23 mouse cellular contexts compared by ENCODE assay signal in genomic region chr15:83784772-83785171, GRCm38 (mm10). TPM values are rescaled to one million over a fixed set of nuclear protein-coding genes. Genes with fewer than 3 reads are reported as not detected.
A peak's percentile ranks its signal among the peaks of the same experiment; 100 is the strongest.
DNase-seq lines count a peak whose midpoint lies in the region; ATAC-seq and TF ChIP-seq lines count a peak whose summit lies in the region.
"Had no signal": no experiment of that assay in that cellular context is flagged by ENCODE, and none has a peak within 500 bp of the region (broad histone marks: within the 10 kb centered on the region; RNA-seq: fewer than 3 reads in every experiment).

No protein-coding gene starts in this region.

- no peak for TF ChIP-seq POLR2A in lung, adult 2 months (IDR thresholded peaks at IDR 0.05; ENCODE audit: borderline replicate concordance, extremely low read depth, low read depth, low read length)

- H3K9me3 ChIP-seq in forebrain, embryonic 13.5 days (replicated peaks) = no peaks in the 10 kb centered on the region
- H3K9me3 ChIP-seq in forebrain, embryonic 10.5 days = no peaks in the 10 kb centered on the region
- H3K9me3 ChIP-seq in lung, embryonic 14.5 days (ENCODE audit: low read depth, low read length) = no peaks in the 10 kb centered on the region
- H3K9me3 ChIP-seq: heart, embryonic 13.5 days; hindbrain, embryonic 13.5 days; liver, embryonic 15.5 days; megakaryocyte, embryonic 14.5 days; midbrain, embryonic 15.5 days; neural tube, embryonic 15.5 days had no signal

- WGBS in forebrain, embryonic 13.5 days = 67% methylated on average over 9 of the region's 9 CpGs
- 76% methylated on average over 9 of the region's 9 CpGs for whole genome bisulfite sequencing in forebrain, embryonic 10.5 days
- 55% methylated on average over 9 of the region's 9 CpGs for WGBS in lung, embryonic 14.5 days
- 54% methylated on average over 9 of the region's 9 CpGs for WGBS in lung, adult 2 months

- peak overlapping the region; percentile 39 for H3K4me2 ChIP-seq in forebrain, embryonic 13.5 days
- no peak overlapping the region for H3K4me2 ChIP-seq in lung, embryonic 14.5 days
- H3K4me2 ChIP-seq: heart, embryonic 13.5 days; hindbrain, embryonic 13.5 days; liver, embryonic 15.5 days; midbrain, embryonic 15.5 days; neural tube, embryonic 15.5 days had no signal

- H3K27ac ChIP-seq in forebrain, embryonic 13.5 days = 0 out of 2 replicates have a peak overlapping the region, but pooled peaks have one; percentile 1
- no peak overlapping the region for H3K27ac ChIP-seq in forebrain, embryonic 10.5 days
- no peak overlapping the region for H3K27ac ChIP-seq in lung, embryonic 14.5 days (ENCODE audit: low read depth)
- H3K27ac ChIP-seq: heart, embryonic 13.5 days; hindbrain, embryonic 13.5 days; liver, embryonic 15.5 days; midbrain, embryonic 15.5 days; neural tube, embryonic 15.5 days had no signal

- no peak overlapping the region for H3K9ac ChIP-seq in forebrain, embryonic 13.5 days
- no peak overlapping the region for H3K9ac ChIP-seq in lung, embryonic 14.5 days
- H3K9ac ChIP-seq: heart, embryonic 13.5 days; hindbrain, embryonic 13.5 days; liver, embryonic 15.5 days; midbrain, embryonic 15.5 days; neural tube, embryonic 15.5 days had no signal

- ATAC-seq in forebrain, embryonic 13.5 days = no peak
- ATAC-seq in lung, embryonic 14.5 days (ENCODE audit: insufficient read depth) = no peak
- ATAC-seq in megakaryocyte-erythroid progenitor cell, adult 5-6 weeks (replicated peaks; ENCODE audit: low FRiP score, low TSS enrichment, poor library complexity, severe bottlenecking) = no peak
- ATAC-seq: midbrain, embryonic 15.5 days had no signal

- TF ChIP-seq CTCF in lung, embryonic 14.5 days (IDR thresholded peaks at IDR 0.05; ENCODE audit: low read depth) = no peak
- no peak for TF ChIP-seq CTCF in lung, adult 2 months (IDR thresholded peaks at IDR 0.05; ENCODE audit: insufficient read depth, low read length)

- H3K27me3 ChIP-seq in forebrain, embryonic 13.5 days = no peaks in the 10 kb centered on the region
- H3K27me3 ChIP-seq in forebrain, embryonic 10.5 days (ENCODE audit: poor library complexity, severe bottlenecking) = peaks cover 36% of the 10 kb centered on the region
- H3K27me3 ChIP-seq in lung, embryonic 14.5 days (ENCODE audit: insufficient read depth, low read length) = peaks cover 32% of the 10 kb centered on the region
- H3K27me3 ChIP-seq: midbrain, embryonic 15.5 days; neural tube, embryonic 15.5 days had no signal

- no peak overlapping the region for H3K4me3 ChIP-seq in forebrain, embryonic 13.5 days
- H3K4me3 ChIP-seq in forebrain, embryonic 10.5 days = no peak overlapping the region
- no peak overlapping the region for H3K4me3 ChIP-seq in lung, embryonic 14.5 days (ENCODE audit: low read depth, low read length)
- no peak overlapping the region for H3K4me3 ChIP-seq in lung, adult 2 months (replicated peaks; ENCODE audit: extremely low read depth, low read depth, low read length)
- H3K4me3 ChIP-seq: heart, embryonic 13.5 days; hindbrain, embryonic 13.5 days; liver, embryonic 15.5 days; megakaryocyte, embryonic 14.5 days; midbrain, embryonic 15.5 days; neural tube, embryonic 15.5 days had no signal

- no peak for DNase-seq in forebrain, embryonic 10.5 days (ENCODE audit: extremely low spot score, low spot score)
- peak; percentile 21 for DNase-seq in lung, embryonic 14.5 days
- DNase-seq in lung, adult 2 months = no peak
- DNase-seq in right cerebral cortex, adult 2 months (ENCODE audit: low spot score in 2 of 2) = peak; percentile 80 to 84
- DNase-seq in kidney, adult 8-10 months = no peak
- DNase-seq in embryo, embryonic 10.5 days (ENCODE audit: low spot score) = no peak
- DNase-seq: adrenal gland, adult 8-10 months; cerebellum, postnatal 25 days; gastrocnemius, postnatal 10 days; heart, adult 11 months; kidney, adult 9 months; kidney, postnatal 36 days; lung, postnatal 10 days; thymus, adult 18-20 months had no signal

- H3K4me1 ChIP-seq in forebrain, embryonic 13.5 days = peaks cover 53% of the 10 kb centered on the region
- peaks cover 51% of the 10 kb centered on the region for H3K4me1 ChIP-seq in forebrain, embryonic 10.5 days
- no peaks in the 10 kb centered on the region for H3K4me1 ChIP-seq in lung, embryonic 14.5 days (ENCODE audit: insufficient read depth)
- no peaks in the 10 kb centered on the region for H3K4me1 ChIP-seq in lung, adult 2 months (ENCODE audit: control insufficient read depth, insufficient read depth, low read length)
- H3K4me1 ChIP-seq: liver, embryonic 15.5 days; megakaryocyte, embryonic 14.5 days had no signal

- H3K36me3 ChIP-seq in forebrain, embryonic 13.5 days (ENCODE audit: poor library complexity, severe bottlenecking) = no peaks in the 10 kb centered on the region
- H3K36me3 ChIP-seq in forebrain, embryonic 10.5 days (replicated peaks) = peaks cover 3% of the 10 kb centered on the region; the same call in 1 of the 2 replicates
- H3K36me3 ChIP-seq in lung, embryonic 14.5 days (ENCODE audit: insufficient read depth) = no peaks in the 10 kb centered on the region
- H3K36me3 ChIP-seq: heart, embryonic 13.5 days; hindbrain, embryonic 13.5 days; liver, embryonic 15.5 days; midbrain, embryonic 15.5 days; neural tube, embryonic 15.5 days had no signal

RNA-seq across cellular contexts. Expression of gene Mpped1, which starts 5.5 kb away (rescaled TPM):
- 84.8 and 104 TPM in 2 replicates for polyA plus RNA-seq in forebrain, embryonic 13.5 days (2015; fragmentation: Nextera tagmentation; extraction: Ambion mirVana)
- 33.4 and 35.9 TPM in 2 replicates for polyA plus RNA-seq in forebrain, embryonic 10.5 days (2016; fragmentation: Nextera tagmentation; extraction: Ambion mirVana)
- 0.99 and 1.4 TPM in 2 replicates for polyA plus RNA-seq in lung, embryonic 14.5 days (2014; fragmentation: Nextera tagmentation; extraction: Ambion mirVana)
- polyA plus RNA-seq in lung, adult 2 months (2012; rRNA removed) = not detected in 2 replicates
- not detected in 2 replicates for total RNA-seq in megakaryocyte-erythroid progenitor cell, adult 5-6 weeks (2014; fragmentation: Nextera tagmentation)
- not detected in 2 replicates for total RNA-seq in megakaryocyte-erythroid progenitor cell, adult 5-6 weeks (2017)
- total RNA-seq: heart, postnatal 25 days had no signal

RNA-seq across cellular contexts. Expression of gene Scube1, which starts 60.0 kb away (rescaled TPM):
- polyA plus RNA-seq in forebrain, embryonic 13.5 days (2015; fragmentation: Nextera tagmentation; extraction: Ambion mirVana) = 10.7 and 13.0 TPM in 2 replicates
- 58.7 and 68.0 TPM in 2 replicates for polyA plus RNA-seq in forebrain, embryonic 10.5 days (2016; fragmentation: Nextera tagmentation; extraction: Ambion mirVana)
- polyA plus RNA-seq in lung, embryonic 14.5 days (2014; fragmentation: Nextera tagmentation; extraction: Ambion mirVana) = 4.1 and 6.0 TPM in 2 replicates
- 17.2 and 18.8 TPM in 2 replicates for polyA plus RNA-seq in lung, adult 2 months (2012; rRNA removed)
- 0.07 TPM in 1 of 2 replicates, not detected in the other for total RNA-seq in megakaryocyte-erythroid progenitor cell, adult 5-6 weeks (2014; fragmentation: Nextera tagmentation)
- not detected in 2 replicates for total RNA-seq in megakaryocyte-erythroid progenitor cell, adult 5-6 weeks (2017)

Comparison
In these comparisons a context has a peak if more than half of its experiments do, and no peak if none do; other contexts are left out.
1. DNase-seq: peak in lung, embryonic 14.5 days (single experiment) and right cerebral cortex, adult 2 months (2 of 2); none in forebrain, embryonic 10.5 days (single experiment), lung, adult 2 months (single experiment), kidney, adult 8-10 months (0 of 2) and embryo, embryonic 10.5 days (single experiment).
2. RNA of gene Mpped1, which starts 5.5 kb away (polyA plus RNA-seq): 84.8 to 104 TPM in forebrain, embryonic 13.5 days and 33.4 to 35.9 TPM in forebrain, embryonic 10.5 days; 0.99 to 1.4 TPM in lung, embryonic 14.5 days and not detected in lung, adult 2 months; every median in the first group is over 10 times any median in the second.